Mouse (Mus musculus): ENCODE measurements at regions not wholly inside any gene's neighbourhood (a gene's known extent, or its start where the extent isn't known, plus 50 kb on each side); places are given as distances from the start of the nearest gene placed in this dataset.

DNA sequence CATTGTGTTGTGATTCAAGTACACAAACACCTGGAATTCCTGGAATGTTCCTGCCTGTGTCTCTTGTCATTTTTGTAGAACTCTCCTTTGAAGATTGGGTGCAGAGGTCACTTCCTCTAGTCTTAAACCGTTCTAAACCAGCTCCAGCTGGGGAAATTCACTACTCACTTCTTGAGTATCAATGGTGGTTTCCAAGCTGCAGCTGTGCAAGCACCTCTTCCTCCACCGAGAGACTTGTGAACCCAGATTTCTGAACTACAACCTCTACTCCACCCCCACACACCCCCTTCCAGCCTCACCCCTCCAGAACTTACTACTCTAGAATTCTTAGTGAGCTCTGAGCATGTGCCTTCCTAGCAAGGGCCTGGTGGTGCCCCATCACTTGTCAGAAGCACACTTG is 1387.0 kb downstream of the Gsdmc2 start:
- no peak for TF ChIP-seq POLR2A (IDR thresholded peaks at IDR 0.05; ENCODE audit: borderline replicate concordance, insufficient read depth, low read length)
- TF ChIP-seq CTCF (IDR thresholded peaks at IDR 0.05; ENCODE audit: borderline replicate concordance, insufficient read depth, low read depth, low read length): no peak
- H3K27me3 ChIP-seq (ENCODE audit: control insufficient read depth, insufficient read depth, low read length): no peaks in the 10 kb centered on the region
- H3K27ac ChIP-seq (ENCODE audit: insufficient read depth, low read length): no peak overlapping the region
- WGBS: 73% methylated on average over 2 of the region's 2 CpGs
- DNase-seq: no peak
- H3K4me3 ChIP-seq (replicated peaks; ENCODE audit: insufficient read depth, low read depth, low read length): no peak overlapping the region
- no peaks in the 10 kb centered on the region for H3K4me1 ChIP-seq (ENCODE audit: control insufficient read depth, insufficient read depth, low read length)

DNA sequence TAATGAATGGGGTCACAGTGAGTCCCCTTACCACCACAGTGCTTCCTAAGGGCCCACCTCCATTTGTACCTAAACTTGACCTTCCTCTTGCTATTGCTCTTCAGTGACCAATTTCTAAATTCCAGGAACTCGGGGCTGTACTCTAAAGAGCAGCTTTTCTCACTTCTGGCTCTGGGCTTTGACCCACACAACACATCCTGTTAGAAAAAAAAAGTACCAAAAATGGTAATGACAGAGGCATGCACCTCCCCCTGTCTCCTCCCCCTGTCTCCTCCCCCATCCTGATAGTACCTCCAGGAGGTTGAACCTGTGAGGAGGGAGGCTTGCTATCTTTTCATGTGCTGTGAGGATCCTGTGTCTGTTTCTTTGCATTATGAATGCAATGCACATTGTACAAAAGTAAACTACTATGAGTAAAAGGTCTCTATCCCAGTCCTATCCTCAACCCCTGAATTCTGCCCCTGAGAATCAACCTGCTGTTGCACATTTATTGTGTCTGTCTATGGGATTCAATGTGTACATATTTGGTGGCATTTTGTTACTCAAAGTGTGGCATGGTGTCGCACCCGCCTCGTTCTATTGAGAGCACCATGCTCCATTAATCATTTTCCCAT is 1387.8 kb downstream of the Gsdmc2 start:
- 92% methylated on average over 4 of the region's 4 CpGs for WGBS
- TF ChIP-seq POLR2A (IDR thresholded peaks at IDR 0.05; ENCODE audit: borderline replicate concordance, insufficient read depth, low read length): no peak
- no peak for TF ChIP-seq CTCF (IDR thresholded peaks at IDR 0.05; ENCODE audit: borderline replicate concordance, insufficient read depth, low read depth, low read length)
- no peak for DNase-seq
- no peaks in the 10 kb centered on the region for H3K4me1 ChIP-seq (ENCODE audit: control insufficient read depth, insufficient read depth, low read length)
- H3K4me3 ChIP-seq (replicated peaks; ENCODE audit: insufficient read depth, low read depth, low read length): no peak overlapping the region
- H3K27ac ChIP-seq (ENCODE audit: insufficient read depth, low read length): no peak overlapping the region
- H3K27me3 ChIP-seq (ENCODE audit: control insufficient read depth, insufficient read depth, low read length): no peaks in the 10 kb centered on the region

DNA sequence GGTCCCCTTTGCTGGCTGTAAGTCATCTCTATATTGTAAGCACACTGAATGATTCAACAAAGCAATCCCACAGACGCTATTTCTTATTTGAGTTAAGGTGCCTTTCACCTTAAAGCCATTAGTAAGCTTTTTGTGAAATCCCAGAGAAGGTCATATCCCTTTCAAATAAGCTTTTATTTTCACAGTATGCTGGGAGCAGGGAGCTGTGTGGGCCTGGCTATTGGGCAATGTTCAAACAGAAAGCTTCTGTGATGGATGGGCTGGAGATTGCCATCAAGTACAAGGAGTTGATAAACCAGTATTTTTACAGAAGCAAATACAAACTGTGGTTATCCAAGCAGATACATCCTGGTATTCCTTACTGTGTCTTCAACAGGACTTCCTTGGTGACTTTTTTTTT is 1389.0 kb downstream of the Gsdmc2 start:
- H3K27ac ChIP-seq (ENCODE audit: insufficient read depth, low read length): no peak overlapping the region
- 94% methylated on average over 1 of the region's 1 CpGs for WGBS
- no peak overlapping the region for H3K4me3 ChIP-seq (replicated peaks; ENCODE audit: insufficient read depth, low read depth, low read length)
- DNase-seq: no peak
- no peaks in the 10 kb centered on the region for H3K27me3 ChIP-seq (ENCODE audit: control insufficient read depth, insufficient read depth, low read length)
- H3K4me1 ChIP-seq (ENCODE audit: control insufficient read depth, insufficient read depth, low read length): no peaks in the 10 kb centered on the region
- TF ChIP-seq POLR2A (IDR thresholded peaks at IDR 0.05; ENCODE audit: borderline replicate concordance, insufficient read depth, low read length) (no peak), CTCF (IDR thresholded peaks at IDR 0.05; ENCODE audit: borderline replicate concordance, insufficient read depth, low read depth, low read length) (no peak)

DNA sequence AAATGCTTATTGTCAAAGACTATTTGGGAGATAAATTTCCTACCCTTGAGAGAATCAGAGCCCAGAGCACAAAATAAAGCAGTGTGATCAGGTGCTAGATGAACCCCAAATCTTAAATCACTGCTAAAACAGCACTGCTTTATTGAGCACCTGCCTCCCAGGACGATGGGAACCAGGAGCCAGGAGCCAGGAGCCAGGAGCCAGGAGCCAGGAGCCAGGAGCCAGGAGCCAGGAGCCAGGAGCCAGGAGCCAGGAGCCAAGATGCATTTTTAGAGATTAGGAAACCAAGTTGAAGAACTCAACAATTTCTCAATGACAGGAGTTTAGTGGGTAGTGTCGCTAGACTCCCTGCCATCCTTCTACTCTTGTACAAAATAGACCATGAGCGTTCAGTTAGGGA is 1396.9 kb downstream of the Gsdmc2 start:
- TF ChIP-seq POLR2A (IDR thresholded peaks at IDR 0.05; ENCODE audit: borderline replicate concordance, insufficient read depth, low read length): no peak
- no peak for TF ChIP-seq CTCF (IDR thresholded peaks at IDR 0.05; ENCODE audit: borderline replicate concordance, insufficient read depth, low read depth, low read length)
- H3K27me3 ChIP-seq (ENCODE audit: control insufficient read depth, insufficient read depth, low read length): no peaks in the 10 kb centered on the region
- WGBS: 20% methylated on average over 3 of the region's 3 CpGs
- no peak overlapping the region for H3K27ac ChIP-seq (ENCODE audit: insufficient read depth, low read length)
- DNase-seq: peak; percentile 26 to 36
- peaks cover 4% of the 10 kb centered on the region; the same call in 1 of the 2 replicates for H3K4me1 ChIP-seq (ENCODE audit: control insufficient read depth, insufficient read depth, low read length)
- no peak overlapping the region for H3K4me3 ChIP-seq (replicated peaks; ENCODE audit: insufficient read depth, low read depth, low read length)

DNA sequence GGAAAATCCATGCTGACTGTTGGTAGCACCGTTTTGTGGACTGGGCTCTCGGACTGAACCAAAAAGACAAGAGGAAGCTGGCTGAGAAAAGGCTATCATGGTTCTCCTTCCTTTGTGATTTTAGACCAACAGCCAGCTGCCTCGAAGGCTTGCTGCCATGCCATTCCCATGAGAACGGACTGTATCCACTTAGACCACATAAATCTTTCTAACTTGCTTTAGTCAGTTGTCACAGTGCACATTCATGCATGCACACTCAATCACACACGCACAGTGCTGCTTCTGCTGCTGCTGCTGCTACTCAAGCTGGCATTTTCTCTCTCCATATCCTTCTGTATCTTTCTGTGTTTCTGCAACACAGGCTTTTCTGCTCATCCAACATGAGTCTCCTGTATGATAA is 1405.8 kb downstream of the Gsdmc2 start:
- DNase-seq: no peak
- Histone ChIP-seq H3K4me3 (replicated peaks; ENCODE audit: insufficient read depth, low read depth, low read length) (no peak overlapping the region), H3K27me3 (ENCODE audit: control insufficient read depth, insufficient read depth, low read length) (no peaks in the 10 kb centered on the region), H3K4me1 (ENCODE audit: control insufficient read depth, insufficient read depth, low read length) (no peaks in the 10 kb centered on the region), H3K27ac (ENCODE audit: insufficient read depth, low read length) (no peak overlapping the region)
- TF ChIP-seq CTCF (IDR thresholded peaks at IDR 0.05; ENCODE audit: borderline replicate concordance, insufficient read depth, low read depth, low read length): no peak
- 27% methylated on average over 5 of the region's 5 CpGs for WGBS

DNA sequence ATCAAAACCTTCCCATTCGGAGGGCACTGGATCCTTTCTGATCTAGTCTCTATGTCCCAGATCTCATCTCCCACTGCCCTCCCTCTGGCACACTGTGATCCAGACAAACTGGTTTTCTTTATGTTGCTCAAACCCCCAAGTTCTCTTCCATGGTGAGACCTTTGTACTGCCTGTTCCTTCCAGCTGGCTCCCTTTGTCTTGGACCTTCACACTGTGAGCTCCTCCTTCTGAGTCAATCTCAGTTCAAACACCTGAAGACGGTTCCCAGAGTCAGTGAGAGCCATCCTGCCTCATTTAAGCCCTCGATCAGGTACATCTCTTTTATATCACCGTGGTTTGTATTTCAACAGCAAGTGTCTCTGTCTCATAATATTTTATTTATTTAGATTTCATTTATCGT is 1408.3 kb downstream of the Gsdmc2 start:
- WGBS: 92% methylated on average over 5 of the region's 5 CpGs
- no peak for TF ChIP-seq CTCF (IDR thresholded peaks at IDR 0.05; ENCODE audit: borderline replicate concordance, insufficient read depth, low read depth, low read length)
- TF ChIP-seq POLR2A (IDR thresholded peaks at IDR 0.05; ENCODE audit: borderline replicate concordance, insufficient read depth, low read length): no peak
- no peaks in the 10 kb centered on the region for H3K4me1 ChIP-seq (ENCODE audit: control insufficient read depth, insufficient read depth, low read length)
- no peak overlapping the region for H3K27ac ChIP-seq (ENCODE audit: insufficient read depth, low read length)
- no peak for DNase-seq
- H3K4me3 ChIP-seq (replicated peaks; ENCODE audit: insufficient read depth, low read depth, low read length): no peak overlapping the region
- H3K27me3 ChIP-seq (ENCODE audit: control insufficient read depth, insufficient read depth, low read length): no peaks in the 10 kb centered on the region

DNA sequence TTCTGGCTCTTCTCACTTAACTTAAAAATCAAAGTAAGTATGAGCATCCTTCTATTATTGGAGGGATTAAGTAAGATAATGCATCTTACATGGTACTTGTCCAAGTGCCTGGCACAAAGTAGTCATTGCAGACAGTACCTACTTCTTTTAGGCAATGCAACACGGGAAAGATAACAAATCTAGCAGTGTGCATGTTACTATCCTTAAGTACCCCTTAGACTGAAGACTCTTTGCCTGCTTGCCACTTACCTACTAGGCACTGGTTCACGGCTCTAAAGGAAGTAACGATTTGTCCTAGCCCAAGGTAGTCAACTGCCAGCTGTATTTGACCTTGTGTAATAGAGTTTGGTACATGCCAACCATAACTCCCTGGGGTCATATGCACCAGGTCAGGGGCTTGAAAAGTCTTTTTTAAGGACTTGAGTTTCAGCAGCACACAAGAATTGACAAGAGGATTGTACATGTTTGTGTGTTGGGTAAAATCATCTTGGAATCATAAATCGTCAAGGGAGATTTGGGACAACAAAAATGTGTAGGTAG is 1409.8 kb downstream of the Gsdmc2 start:
- no peak for DNase-seq
- WGBS: 90% methylated on average over 4 of the region's 4 CpGs
- H3K27me3 ChIP-seq (ENCODE audit: control insufficient read depth, insufficient read depth, low read length): no peaks in the 10 kb centered on the region
- H3K27ac ChIP-seq (ENCODE audit: insufficient read depth, low read length): no peak overlapping the region
- no peaks in the 10 kb centered on the region for H3K4me1 ChIP-seq (ENCODE audit: control insufficient read depth, insufficient read depth, low read length)
- no peak overlapping the region for H3K4me3 ChIP-seq (replicated peaks; ENCODE audit: insufficient read depth, low read depth, low read length)
- TF ChIP-seq POLR2A (IDR thresholded peaks at IDR 0.05; ENCODE audit: borderline replicate concordance, insufficient read depth, low read length) (no peak), CTCF (IDR thresholded peaks at IDR 0.05; ENCODE audit: borderline replicate concordance, insufficient read depth, low read depth, low read length) (no peak)

DNA sequence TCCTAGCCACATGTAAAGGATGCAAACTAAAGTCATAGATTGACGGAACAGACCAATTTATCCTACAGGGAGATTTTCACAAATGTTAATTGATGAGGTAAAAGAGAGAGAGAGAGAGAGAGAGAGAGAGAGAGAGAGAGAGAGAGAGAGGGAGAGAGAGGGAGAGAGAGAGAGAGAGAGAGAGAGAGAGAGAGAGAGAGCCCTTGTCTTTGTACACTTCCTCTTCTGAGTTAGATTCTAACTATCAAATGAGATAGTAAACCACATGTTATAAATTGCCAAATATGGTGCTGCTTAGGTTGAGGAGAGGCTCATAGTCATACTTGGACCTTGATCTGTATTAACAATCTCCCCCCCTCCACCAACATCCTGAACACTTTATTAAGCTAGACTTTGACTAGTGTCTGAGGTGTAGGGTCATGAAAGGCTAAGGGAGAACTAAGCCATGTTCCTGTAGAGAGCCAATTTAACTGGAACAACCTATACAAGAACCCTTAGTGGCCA is 1412.2 kb downstream of the Gsdmc2 start:
- Histone ChIP-seq H3K4me1 (ENCODE audit: control insufficient read depth, insufficient read depth, low read length) (no peaks in the 10 kb centered on the region), H3K4me3 (replicated peaks; ENCODE audit: insufficient read depth, low read depth, low read length) (no peak overlapping the region), H3K27ac (ENCODE audit: insufficient read depth, low read length) (no peak overlapping the region), H3K27me3 (ENCODE audit: control insufficient read depth, insufficient read depth, low read length) (no peaks in the 10 kb centered on the region)
- WGBS: 100% methylated on average over 1 of the region's 1 CpGs
- no peak for DNase-seq
- TF ChIP-seq POLR2A (IDR thresholded peaks at IDR 0.05; ENCODE audit: borderline replicate concordance, insufficient read depth, low read length): no peak
- no peak for TF ChIP-seq CTCF (IDR thresholded peaks at IDR 0.05; ENCODE audit: borderline replicate concordance, insufficient read depth, low read depth, low read length)

Measured in cerebellum, adult 2 months (tissue).